Mouse (Mus musculus) large intestine, adult 2 months (tissue): ENCODE data around the gene Prn. TPM values are rescaled to one million over a fixed set of nuclear protein-coding genes. Genes with fewer than 3 reads are reported as not detected.

Experiments used
- DNase-seq: peaks from one replicate; pipeline ENCODE4 v3.0.0-alpha.2; 2012; ENCODE audit warnings: low read depth, low spot score
- WGBS: fragments of 180-500 bp; shearing (Covaris S2); methylation state at CpG from one replicate; pipeline ENCODE4 v1.1.7; 2018; 5-methylcytosine and 5-hydroxymethylcytosine counted together
- polyA plus RNA-seq: library from polyadenylated mRNA; depleted of rRNA; stranded (reverse); fragments of >200 nt; gene quantifications from 2 replicates; pipeline ENCODE4 v1.2.3, GENCODE M21; 2012

The Prn gene
- polyA plus RNA-seq, 1 experiment, result not detected

DNA sequence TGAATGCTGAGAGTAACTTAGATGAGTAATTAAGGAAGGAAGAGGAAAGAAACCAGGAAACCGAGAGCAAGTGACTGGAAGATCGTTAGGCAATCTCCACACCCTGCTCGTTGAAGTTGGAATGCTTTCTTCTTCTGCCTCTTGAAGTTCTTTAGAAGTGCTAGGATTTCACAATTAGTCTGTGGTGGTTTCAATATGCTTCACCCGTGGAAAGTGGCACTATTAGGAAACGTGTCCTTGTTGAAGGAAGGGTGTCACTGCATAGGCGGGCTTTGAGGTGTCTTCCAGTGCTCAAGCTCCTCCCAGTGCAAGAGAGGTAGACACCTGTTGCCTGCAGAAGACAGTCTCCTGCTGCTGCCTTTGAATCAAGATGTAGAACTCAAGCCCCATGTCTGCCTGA lies 4.0 kb upstream of the Prn start:
- no peak for DNase-seq
- 29% methylated on average over 6 of the region's 6 CpGs for WGBS

DNA sequence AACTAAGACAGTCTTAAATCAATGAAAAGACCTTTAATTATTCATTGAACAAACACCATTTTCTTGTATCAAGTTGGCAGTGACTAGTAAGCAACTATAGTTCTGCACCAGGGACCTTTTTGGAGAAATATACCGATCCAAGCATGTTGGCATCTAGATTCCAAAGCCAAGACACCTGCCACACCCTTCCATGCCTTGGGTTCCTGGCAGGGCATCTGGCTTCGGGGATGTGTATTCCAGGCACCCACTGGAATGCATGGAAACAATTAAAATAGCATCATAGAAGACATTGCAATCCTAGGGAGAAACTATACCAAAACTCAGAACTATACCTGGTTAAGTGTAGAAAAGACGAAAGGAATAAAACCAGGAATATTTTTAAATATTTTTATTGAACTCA lies 3.5 kb upstream of the Prn start:
- WGBS, result 85% methylated on average over 3 of the region's 3 CpGs
- no peak for DNase-seq

DNA sequence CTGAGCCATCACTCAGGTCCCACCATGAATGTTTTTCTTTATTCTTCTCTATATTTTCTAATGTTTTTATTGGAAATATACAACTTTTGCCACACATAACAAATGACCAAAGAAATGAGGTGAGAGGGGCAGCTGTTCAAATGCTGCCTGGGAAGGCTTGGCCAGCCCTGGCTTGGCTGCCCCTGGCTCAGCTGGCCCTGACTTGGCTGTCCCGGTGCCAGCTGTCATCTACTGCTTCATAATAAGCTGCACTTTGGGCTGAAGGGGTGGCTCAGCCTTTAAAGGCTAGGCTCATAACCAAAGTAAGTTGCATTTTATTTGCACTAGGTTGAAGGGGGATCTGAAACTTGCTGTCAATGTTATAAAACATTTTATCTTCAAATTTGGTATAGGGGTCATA lies 2.9 kb upstream of the Prn start:
- DNase-seq, result no peak
- WGBS, result 34% methylated on average over 1 of the region's 1 CpGs

DNA sequence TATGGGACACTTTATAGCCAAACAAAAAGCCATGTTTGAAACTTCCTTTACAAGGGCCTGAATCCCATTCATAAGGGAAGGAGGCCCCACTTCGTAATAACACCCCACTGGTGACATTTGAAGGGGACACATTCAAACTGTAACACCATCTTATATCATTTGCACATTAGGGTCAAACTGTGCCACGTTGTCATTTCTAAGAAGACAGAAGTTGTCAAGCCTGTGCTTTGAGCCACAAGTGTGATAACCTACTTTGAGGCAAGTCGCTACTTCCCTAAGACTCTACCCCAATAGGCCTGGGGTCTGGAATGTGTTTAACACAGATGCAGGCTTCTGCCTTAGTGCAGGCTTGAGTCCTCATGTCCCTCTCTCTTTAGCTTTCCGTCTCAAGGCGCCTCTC lies 2.4 kb upstream of the Prn start:
- WGBS, result 83% methylated on average over 5 of the region's 5 CpGs
- no peak for DNase-seq

DNA sequence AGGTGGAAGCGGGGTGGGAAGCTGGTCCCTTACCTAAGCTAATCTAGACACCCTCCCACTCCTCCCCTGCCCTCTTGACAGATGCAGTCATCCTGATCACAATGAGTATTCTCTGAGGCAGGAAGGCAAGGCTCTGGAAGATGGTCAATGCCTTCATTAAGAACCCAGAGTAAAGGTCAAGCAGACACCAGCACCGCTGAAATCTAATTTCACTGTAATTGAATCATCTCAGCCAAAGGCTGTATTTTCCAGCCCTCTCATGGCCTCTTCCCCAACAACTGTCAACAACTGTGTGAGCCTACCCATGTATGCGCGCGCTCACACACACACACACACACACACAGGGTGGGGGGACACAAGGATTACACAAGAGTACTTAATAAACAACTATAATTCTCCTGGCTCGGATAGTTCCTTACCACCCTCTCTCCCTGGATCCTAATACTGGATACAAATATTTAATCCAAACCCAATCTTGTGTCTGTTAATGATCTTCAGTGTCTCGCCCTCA lies 1.4 kb upstream of the Prn start:
- no peak for DNase-seq
- WGBS, result 69% methylated on average over 7 of the region's 7 CpGs

DNA sequence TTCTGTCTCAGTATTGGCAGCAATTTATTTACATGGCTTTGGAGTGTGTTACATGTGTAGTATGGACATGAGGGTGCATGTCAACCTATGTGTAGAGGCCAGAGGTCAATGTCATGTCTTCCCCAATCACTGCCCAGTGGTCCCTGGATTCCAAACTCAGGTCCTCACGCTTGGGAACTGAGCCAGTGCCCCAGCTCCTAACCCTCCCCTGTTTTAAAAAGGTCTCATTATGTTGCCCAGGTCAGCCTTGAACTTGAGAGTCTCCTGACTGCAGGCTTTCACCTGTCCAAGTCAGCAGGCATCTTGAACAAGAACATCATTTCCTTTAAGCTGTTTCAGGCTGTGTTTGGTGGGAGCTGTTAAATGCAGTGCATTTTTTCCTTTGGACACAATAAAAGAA lies 851 bp upstream of the Prn start:
- WGBS, result 90% methylated on average over 1 of the region's 1 CpGs
- no peak for DNase-seq

DNA sequence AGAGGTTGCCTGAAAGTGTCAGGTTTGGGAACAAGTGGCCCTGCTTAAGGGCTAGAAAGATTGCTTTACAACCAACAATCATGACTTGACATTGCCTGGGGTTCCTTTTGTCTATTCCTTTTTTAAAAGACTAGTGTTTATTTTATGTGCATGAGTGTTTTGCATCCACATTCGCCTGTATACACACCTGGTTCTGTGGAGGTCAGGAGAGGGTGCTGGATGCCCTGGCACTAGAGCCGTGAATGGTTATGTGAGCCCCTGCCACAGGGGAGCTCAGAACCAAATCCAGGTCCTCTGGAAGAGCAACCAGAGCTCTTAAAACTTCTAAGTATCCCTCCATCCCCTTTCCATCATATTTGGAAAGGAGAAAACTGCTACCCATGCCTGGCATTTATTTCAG lies 1.1 kb downstream of the Prn start:
- WGBS, result 60% methylated on average over 2 of the region's 2 CpGs
- no peak for DNase-seq

DNA sequence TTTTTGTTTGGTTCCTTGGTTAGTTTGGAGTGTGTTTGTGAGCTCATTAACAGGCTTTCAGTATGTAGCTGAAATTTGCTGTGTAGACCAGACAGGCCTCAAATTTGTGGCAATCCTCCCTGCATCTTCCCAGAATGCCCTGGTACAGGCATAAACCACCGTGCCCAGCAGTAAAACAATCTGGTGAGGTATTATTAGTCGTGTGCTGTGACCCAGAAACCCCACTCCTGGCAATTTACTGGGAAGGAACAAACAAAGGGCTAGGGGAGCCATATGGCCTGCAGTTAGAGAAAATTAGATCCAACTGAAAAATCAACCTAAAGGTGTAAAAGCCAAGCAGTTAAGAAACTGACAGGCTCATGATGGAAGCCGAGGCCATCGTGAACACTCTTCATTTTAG lies 1.6 kb downstream of the Prn start:
- DNase-seq, result no peak
- WGBS, result 45% methylated on average over 4 of the region's 4 CpGs

DNA sequence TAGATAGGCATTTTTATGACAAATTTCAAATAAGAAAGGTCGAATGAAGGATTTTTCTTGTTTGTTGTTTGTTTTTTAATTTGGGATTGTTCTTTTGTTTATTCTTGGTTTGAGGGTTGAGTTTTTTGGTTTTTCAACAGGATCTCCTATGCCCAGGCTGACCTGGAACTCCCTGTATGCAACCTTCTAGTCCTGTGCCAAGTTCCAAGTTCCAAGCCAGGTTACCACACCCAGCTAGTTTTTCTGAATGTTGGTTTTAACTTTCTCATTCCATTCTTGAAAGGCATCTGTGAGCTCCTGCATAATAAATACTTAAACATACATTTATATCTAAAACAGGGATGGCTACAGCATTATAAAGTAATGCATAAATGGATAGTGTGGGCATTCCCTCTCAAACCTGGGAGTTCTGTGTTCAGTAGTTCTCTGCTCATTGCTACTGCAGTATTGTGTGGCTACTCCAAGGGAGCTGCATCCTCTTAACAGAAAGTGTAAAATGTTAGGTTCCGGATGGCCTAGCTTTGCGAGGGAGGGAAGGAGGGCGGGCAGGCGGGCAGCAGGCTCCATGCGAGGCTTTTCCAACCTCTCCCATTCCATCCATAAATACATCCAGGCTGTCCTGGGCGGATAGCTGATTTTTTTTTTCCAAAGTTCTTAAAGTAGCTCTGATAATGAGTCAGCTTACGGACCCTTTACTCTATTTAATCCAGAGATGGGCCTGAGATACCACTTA lies 2.9 kb downstream of the Prn start:
- WGBS, result 68% methylated on average over 8 of the region's 8 CpGs
- no peak for DNase-seq

DNA sequence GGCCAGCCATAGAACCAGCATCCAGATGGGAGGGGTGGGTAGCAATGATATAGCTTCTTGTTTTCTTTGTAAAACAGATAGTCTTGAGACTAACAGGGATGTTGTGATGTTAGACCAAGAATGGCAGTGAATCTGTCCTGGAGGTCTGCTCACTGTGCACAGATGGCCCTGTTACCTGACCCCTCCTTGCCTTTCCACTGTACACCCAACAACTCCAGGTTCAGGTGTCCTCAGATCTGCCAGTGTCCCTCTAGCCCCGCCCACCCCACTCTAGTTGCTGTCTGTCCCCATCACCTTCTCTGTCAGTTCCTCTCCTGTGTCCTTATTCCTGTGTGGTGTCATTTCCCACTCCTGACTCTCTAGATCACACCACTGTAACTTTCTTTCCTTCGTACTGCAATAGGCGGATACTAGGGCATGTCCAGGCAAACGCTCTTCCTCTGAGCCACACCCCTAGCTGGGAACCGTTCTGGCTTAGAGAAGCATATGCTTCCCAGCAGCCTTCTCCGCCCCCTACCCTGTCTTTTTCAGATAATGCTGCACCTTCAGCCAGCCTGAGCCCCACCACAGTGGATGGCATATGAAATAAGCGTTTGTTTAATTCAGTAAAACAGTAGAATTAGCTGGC lies 22.6 kb downstream of the Prn start:
- 56% methylated on average over 7 of the region's 7 CpGs for WGBS
- no peak for DNase-seq

DNA sequence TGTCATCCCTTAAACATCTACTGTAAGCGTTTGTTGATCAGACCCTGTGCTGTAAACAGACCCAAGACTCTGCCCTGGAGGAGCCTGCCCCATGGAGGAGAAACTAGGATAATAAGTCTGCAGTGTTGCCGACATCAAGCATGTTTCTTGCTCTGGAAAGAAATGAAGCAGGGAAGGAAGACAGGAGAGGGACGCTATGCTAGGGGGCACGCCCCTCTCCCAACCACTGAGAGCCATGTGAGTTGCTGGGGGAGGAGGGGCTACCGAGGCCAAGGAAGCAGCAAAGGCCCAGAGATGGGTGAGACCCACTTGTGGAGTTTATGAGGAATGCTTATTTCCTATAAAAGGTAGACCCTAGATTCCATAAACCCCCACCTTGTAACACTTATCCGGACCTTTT lies 23.3 kb downstream of the Prn start:
- WGBS, result 42% methylated on average over 6 of the region's 6 CpGs
- DNase-seq, result no peak

DNA sequence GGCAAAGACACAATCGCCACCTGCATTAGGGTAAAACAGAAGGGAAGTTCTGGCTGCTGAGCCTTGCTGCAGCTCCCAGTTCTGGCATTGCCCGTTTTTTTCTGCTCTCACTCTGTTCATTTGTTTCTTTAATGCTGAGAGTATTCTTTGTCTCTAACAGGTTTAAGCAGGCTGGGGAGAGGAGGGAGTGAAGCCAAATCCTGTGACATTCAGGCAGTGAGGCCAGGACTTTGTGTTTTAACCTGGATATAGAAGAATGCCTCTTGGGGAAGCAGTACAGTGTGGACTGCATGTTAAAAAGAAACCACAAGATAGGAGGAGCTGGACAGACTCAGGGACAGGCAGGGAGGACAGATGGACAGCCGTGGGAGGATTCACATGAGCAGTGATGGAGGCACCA lies 23.8 kb downstream of the Prn start:
- no peak for DNase-seq

DNA sequence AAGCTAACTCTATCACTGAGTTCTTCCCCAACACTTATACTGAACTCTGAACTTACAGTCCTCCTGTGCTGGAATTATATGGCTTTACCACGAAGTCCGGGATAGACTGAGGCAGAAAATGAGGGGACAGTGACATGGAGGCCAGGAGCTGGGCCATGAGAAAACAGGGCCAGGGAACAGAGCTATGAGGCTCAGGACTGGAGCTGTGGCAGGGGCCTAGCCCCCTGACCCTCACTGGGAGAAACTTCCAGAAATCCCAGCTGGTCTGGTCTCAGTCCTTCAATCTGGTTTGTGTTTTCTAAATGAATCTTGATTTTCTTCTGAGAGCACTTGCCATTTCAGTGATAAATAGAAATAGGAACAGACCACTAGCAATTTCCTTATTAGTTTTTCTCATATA lies 24.5 kb downstream of the Prn start:
- 94% methylated on average over 2 of the region's 2 CpGs for WGBS
- no peak for DNase-seq

More for the DNA sequence above, 23.8 kb downstream of the Prn start:
- 51% methylated on average over 3 of the region's 3 CpGs for whole genome bisulfite sequencing

DNA sequence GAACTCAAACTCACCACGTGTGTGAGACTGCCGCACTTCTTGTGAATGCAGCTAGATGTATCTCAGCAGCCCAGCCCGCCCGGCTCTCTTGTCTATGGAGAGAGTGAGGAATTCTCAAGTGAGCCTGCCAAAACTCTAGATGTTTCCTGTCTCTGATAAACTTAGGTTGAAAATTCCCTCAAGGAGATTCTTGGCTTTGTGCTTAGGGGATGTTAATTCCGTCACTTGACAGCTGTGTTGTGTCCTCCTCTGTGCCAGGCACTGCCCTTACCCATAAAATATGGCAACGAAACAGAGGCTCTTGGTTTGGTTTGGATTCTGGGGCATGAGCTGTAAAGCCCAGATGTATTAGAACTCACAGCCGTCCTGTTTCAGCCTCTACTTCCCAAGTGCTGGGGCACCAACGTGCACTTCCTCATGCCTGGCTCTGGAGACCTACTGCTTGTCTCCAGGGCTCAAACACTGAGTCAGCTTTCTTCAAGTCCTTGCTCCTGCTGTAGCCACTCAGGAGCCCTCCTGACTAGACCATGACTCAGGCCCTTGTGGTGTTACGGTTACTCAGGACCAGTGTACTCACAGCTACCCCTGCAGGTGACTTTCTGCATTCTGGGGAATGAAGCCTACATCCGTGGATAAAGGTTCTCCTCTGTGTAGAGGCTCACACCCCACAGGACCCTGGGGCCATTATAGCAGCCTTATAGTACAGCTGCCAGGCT lies 25.8 kb downstream of the Prn start:
- DNase-seq, result no peak
- WGBS, result 61% methylated on average over 10 of the region's 10 CpGs

DNA sequence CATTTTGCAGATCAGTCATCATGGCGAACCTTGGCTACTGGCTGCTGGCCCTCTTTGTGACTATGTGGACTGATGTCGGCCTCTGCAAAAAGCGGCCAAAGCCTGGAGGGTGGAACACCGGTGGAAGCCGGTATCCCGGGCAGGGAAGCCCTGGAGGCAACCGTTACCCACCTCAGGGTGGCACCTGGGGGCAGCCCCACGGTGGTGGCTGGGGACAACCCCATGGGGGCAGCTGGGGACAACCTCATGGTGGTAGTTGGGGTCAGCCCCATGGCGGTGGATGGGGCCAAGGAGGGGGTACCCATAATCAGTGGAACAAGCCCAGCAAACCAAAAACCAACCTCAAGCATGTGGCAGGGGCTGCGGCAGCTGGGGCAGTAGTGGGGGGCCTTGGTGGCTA lies 26.7 kb downstream of the Prn start:
- WGBS, result 98% methylated on average over 10 of the region's 10 CpGs
- DNase-seq, result no peak

DNA sequence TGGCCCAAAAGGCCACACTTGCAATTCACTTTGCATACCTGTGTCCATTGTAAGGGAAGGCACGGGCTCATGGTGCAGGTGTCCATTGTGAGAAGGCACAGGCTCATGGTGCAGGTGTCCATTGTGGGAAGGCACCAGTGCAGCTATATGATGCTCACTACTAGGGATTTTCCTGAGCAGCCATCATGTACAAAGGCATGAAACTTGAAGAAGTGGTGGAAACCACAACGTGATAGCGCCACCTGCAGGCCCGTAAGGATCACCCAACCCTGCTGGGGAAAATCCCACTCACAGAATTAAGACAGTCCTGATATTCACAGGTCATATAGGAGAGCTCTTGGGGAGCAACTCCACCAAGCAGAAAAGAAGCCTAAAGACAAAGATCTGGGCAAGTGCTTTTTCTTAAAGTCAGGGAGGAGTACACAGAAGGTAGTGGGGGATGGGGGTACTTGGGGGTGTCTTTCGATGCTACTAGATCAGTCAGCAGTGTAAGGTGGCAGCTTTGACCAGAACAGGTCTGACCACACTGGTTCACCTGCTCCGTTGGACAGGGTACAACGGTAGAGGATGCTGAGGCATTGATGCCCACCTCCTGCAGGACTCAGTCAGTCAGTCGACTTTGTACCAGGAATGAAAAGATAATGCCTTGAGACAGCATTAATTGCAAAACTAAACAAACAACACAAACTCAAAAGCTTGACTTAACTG lies 29.8 kb downstream of the Prn start:
- no peak for DNase-seq
- WGBS, result 37% methylated on average over 8 of the region's 8 CpGs

DNA sequence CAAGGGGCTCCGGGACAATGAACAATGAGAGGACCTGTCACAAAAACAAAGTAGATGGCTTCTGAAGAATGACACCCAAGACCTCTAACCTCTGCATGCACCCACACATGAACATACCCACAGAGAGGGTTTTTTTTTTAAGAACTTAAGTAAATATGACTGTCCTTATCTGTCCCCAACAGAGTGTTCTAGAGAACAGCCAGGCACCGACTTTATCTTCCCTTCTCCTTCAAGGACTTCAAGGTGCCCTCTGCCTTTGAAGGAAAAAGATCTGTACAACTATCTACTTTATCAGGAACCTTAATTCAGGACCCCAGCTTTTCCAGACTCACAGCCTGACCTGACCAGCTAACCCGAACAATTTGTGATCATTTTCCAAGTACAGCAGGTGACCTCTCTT lies 30.7 kb downstream of the Prn start:
- WGBS, result 65% methylated on average over 3 of the region's 3 CpGs

DNA sequence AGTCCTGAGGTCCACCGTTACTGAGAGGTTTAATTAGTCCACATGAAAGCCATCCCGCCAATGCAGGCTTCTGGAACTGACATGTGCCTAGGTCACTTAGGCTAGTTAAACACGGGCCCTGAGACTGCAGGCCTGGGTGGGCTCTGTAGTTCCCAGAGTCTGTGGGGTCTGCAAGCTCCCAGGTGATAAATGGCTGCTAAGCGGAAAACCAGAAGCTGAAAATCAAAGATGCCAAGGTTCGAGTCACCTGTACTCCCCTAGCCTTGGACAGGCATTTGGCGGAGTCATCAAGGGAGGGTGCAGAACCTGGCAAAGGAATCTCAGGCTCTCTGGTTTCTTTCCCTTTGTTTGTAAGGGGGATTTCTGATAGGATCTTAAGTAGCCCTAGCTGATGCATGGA lies 31.7 kb downstream of the Prn start:
- 80% methylated on average over 6 of the region's 6 CpGs for WGBS
- no peak for DNase-seq

More for the DNA sequence above, 30.7 kb downstream of the Prn start:
- no peak for DNase-seq

DNA sequence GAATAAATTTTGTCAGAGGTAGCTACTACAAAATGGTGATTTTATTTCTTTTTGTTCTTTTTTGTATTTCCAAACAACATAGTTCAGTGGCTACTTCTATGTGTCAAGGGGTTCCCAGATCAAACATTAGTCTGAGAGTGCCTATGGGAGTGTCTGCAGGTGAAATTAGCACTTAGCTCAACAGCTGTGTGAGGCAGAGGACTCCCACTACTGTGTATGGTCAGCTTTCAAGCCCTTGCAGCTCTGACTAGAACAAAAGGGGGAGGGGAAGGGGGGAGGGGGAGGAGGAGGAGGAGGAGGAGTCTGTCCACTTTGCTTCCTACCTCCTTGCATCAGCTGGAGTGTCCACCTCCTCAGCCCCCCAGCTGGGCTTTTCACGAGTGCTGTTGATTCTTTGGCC lies 34.6 kb downstream of the Prn start:
- no peak for DNase-seq
- 15% methylated on average over 1 of the region's 1 CpGs for WGBS

DNA sequence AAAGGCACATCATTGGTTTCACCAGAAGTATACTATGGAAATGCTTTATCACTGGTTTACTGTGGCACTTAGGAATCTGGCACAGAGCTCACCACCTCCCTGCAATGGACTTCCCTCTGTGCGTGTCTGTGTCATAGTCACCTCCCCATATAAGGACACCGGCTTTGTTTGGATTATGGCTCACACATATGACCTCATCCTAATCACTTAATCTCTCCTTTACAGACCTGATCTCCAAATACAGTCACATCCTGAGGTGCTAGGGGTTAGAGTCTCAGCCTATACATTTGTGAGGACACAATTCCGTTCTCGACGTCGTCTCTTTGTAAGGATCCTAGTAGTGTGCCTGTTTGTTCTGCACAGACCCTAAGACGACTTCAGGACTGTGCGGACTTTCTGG lies 35.5 kb downstream of the Prn start:
- 54% methylated on average over 8 of the region's 8 CpGs for WGBS
- DNase-seq, result no peak
